Mouse (Mus musculus) liver, embryonic 12.5 days (tissue): ENCODE measurements around the gene Snip1. TPM values are rescaled to one million over a fixed set of nuclear protein-coding genes. Genes with fewer than 3 reads are reported as not detected.
A peak's percentile ranks its signal among the peaks of the same experiment; 100 is the strongest.

Experiments
- ATAC-seq: fragments of 200-750 bp; cut with Nextera tagmentation; 2 replicates; pipeline ENCODE4 v1.8.0; 2017; ENCODE audit warnings: moderate number of reproducible peaks, mild to moderate bottlenecking, moderate library complexity
- H3K27ac ChIP-seq: fragments of 300-500 bp; sonication (generic); 2 replicates; pipeline ENCODE4 v1.5.1; 2016; ENCODE audit warnings: mild to moderate bottlenecking
- H3K27me3 ChIP-seq: fragments of 300-500 bp; sonication (generic); replicated peaks from 2 replicates; pipeline ENCODE4 v1.6.1; 2016; ENCODE audit warnings: mild to moderate bottlenecking, moderate library complexity
- H3K36me3 ChIP-seq: fragments of 300-500 bp; sonication (generic); 2 replicates; pipeline ENCODE4 v1.6.1; 2016; ENCODE audit warnings: mild to moderate bottlenecking, moderate library complexity
- H3K4me1 ChIP-seq: fragments of 300-500 bp; sonication (generic); 2 replicates; pipeline ENCODE4 v1.6.1; 2016
- H3K4me2 ChIP-seq: fragments of 300-500 bp; sonication (generic); 2 replicates; pipeline ENCODE4 v1.6.1; 2016; ENCODE audit warnings: mild to moderate bottlenecking, moderate library complexity
- H3K4me3 ChIP-seq: fragments of 300-500 bp; sonication (generic); 2 replicates; pipeline ENCODE4 v1.5.1; 2016; ENCODE audit warnings: mild to moderate bottlenecking, moderate library complexity
- H3K9ac ChIP-seq: fragments of 300-500 bp; sonication (generic); 2 replicates; pipeline ENCODE4 v1.6.1; 2016; ENCODE audit warnings: mild to moderate bottlenecking, moderate library complexity
- H3K9me3 ChIP-seq: fragments of 300-500 bp; sonication (generic); replicated peaks from 2 replicates; pipeline ENCODE4 v1.6.1; 2016; ENCODE audit warnings: mild to moderate bottlenecking, moderate library complexity
- WGBS: fragments of 180-500 bp; shearing (Covaris S2); methylation state at CpG from one replicate; pipeline ENCODE4 v1.1.7; 2016; ENCODE audit not compliant: insufficient replicate concordance; 5-methylcytosine and 5-hydroxymethylcytosine counted together
- polyA plus RNA-seq: library from polyadenylated mRNA; unstranded; fragments of >200 nt; fragmentation: Nextera tagmentation; extraction: Ambion mirVana; gene quantifications from 2 replicates; pipeline ENCODE4 v1.2.1, GENCODE M21; 2016

Gene Snip1
- polyA plus RNA-seq, 1 experiment from 2014 or later: 24.8 TPM

DNA sequence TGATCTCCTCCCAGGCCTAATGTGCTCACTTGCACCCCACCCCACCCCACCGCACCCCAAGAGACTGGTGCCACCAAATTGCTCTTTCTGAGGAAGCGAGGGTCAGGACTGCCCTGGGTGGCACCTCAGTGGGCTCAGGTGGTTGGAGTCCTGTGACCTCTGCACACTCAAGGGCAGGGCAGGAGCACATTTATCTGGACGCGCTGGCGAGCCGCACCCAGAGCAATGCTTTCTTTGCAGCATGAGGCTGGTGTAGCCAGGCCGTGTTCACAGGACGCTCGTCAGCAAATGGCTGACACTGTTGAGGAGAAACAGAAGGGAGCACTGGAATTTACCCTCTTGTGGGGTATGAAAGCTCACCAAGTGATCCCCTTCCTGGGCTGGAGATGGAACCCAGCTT is 38.9 kb downstream of the Snip1 start:
- WGBS: 87% methylated on average over 9 of the region's 9 CpGs
- peaks cover 73% of the 10 kb centered on the region for H3K36me3 ChIP-seq

DNA sequence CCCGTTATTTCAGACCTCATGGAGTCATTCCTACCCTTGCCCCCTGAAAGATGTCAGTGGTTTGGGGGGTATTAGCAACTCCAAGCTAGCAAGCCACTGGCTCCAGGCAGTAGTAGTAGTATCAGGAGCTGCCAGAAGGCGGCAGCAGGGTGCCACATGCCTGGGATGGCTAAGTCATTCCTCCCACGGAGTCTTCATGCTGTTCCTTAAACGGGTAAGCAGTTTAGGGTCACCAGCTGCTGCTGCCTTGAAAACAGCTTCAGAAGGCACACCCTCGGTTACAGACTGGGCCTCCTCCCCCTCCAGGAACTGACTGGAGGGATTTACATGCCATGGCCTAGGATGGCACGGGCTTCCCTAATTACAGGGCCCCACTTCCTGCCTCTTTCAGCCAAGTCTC is 48.2 kb downstream of the Snip1 start:
- peaks cover 27% of the 10 kb centered on the region for H3K36me3 ChIP-seq
- no peak overlapping the region for H3K4me2 ChIP-seq
- no peaks in the 10 kb centered on the region for H3K27me3 ChIP-seq
- peak; percentile 36; the same call in 1 of the 2 replicates for ATAC-seq
- peaks cover 55% of the 10 kb centered on the region for H3K4me1 ChIP-seq
- WGBS: 8% methylated on average over 6 of the region's 6 CpGs
- H3K27ac ChIP-seq: peak overlapping the region; percentile 17; the same call in 1 of the 2 replicates
- H3K9ac ChIP-seq: no peak overlapping the region
- no peak overlapping the region for H3K4me3 ChIP-seq
- H3K9me3 ChIP-seq: no peaks in the 10 kb centered on the region

More for the DNA sequence above, 38.9 kb downstream of the Snip1 start:
- no peak overlapping the region for H3K4me2 ChIP-seq
- H3K9ac ChIP-seq: no peak overlapping the region
- H3K27ac ChIP-seq: no peak overlapping the region
- no peaks in the 10 kb centered on the region for H3K4me1 ChIP-seq
- no peak for ATAC-seq
- H3K4me3 ChIP-seq: no peak overlapping the region
- no peaks in the 10 kb centered on the region for H3K27me3 ChIP-seq
- H3K9me3 ChIP-seq: no peaks in the 10 kb centered on the region

DNA sequence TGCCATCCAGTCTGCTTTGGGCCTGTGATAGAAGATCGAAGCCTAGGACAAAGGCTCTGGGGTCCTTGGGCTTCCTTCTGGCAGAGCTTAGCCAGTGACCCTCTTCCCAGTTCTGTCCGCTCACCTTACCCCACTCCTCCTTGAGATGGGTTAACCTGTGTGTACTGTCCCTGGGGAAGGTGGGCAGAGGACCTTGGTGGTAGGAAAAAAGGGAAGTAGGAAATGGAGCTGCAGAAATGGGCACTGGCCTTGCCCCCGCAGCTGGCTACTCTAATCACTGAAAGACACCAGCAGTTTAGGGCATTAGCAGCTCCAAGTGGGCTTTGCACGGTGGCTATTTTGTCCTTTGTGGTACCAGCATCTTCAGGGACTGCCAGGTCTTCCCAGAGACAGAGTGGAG is 48.6 kb downstream of the Snip1 start:
- no peak overlapping the region for H3K4me3 ChIP-seq
- H3K9ac ChIP-seq: no peak overlapping the region
- no peaks in the 10 kb centered on the region for H3K9me3 ChIP-seq
- H3K4me1 ChIP-seq: peaks cover 55% of the 10 kb centered on the region
- peak overlapping the region; percentile 17; the same call in 1 of the 2 replicates for H3K27ac ChIP-seq
- ATAC-seq: no peak
- 69% methylated on average over 4 of the region's 4 CpGs for WGBS
- no peak overlapping the region for H3K4me2 ChIP-seq
- peaks cover 27% of the 10 kb centered on the region for H3K36me3 ChIP-seq
- H3K27me3 ChIP-seq: no peaks in the 10 kb centered on the region

DNA sequence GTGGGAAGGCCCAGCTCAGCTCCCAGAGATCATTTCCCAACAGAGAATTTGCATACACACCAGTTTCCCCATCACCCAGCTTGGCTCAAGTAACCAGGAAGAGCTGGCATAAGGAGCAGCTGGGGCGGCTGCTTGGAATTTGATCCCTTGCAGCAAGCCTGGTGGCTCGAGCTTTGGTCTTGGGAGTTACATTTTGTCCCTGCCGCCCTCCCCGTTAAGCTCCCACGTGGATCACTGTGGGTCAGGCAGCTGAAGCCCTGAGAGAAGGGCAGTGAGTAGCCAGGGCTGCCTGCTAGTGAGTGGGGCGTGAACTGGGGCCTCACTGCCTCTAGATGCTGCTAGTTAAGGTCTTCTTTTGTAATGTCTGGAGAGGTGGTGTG is 49.2 kb downstream of the Snip1 start:
- Histone ChIP-seq H3K27me3 (no peaks in the 10 kb centered on the region), H3K9ac (no peak overlapping the region), H3K36me3 (peaks cover 27% of the 10 kb centered on the region), H3K4me3 (no peak overlapping the region), H3K4me2 (no peak overlapping the region), H3K4me1 (peaks cover 55% of the 10 kb centered on the region), H3K27ac (0 out of 2 replicates have a peak overlapping the region, but pooled peaks have one; percentile 24), H3K9me3 (no peaks in the 10 kb centered on the region)
- WGBS: 65% methylated on average over 6 of the region's 6 CpGs
- ATAC-seq: no peak

DNA sequence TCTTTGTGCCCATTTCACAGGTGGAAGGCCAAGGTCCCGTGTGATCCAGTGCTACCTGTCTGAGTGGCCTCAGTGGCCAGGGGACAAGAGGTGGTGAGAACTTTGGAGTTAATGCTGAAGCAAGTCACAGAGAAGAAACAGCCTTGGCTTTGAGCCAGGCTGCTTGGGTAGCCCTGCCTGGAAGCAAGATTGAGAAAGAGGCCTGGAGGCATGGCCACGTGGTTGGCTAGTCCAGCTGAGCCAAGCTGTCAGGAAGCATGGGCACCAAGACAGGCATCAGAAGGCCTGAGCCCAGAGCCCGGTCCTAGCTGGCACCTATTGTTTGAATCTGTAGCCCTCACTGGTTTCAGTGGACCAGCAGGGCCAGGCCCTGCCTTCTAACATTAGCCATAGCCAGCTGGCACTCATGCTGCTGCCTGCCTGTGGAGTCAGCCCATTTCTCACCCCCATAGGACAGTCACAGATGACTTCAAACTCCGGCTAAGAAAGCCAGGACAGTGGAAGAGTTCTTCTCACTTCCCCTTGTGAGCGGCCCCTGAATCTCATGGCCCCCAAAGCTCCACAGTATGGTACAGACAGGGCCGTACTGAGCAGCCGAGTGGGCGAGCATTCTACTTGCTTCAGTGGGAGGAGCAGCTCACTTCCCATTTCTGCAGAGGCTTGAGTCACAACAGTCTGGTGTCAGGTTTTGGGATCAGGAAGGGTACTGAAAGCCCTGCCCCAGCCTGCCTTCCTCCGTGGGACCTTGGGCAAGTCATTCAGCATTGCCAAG is 49.8 kb downstream of the Snip1 start:
- peaks cover 55% of the 10 kb centered on the region for H3K4me1 ChIP-seq
- H3K27ac ChIP-seq: peak overlapping the region; percentile 24; the same call in 1 of the 2 replicates
- ATAC-seq: no peak
- H3K36me3 ChIP-seq: peaks cover 26% of the 10 kb centered on the region
- H3K9me3 ChIP-seq: no peaks in the 10 kb centered on the region
- 42% methylated on average over 9 of the region's 9 CpGs for WGBS
- H3K27me3 ChIP-seq: no peaks in the 10 kb centered on the region
- no peak overlapping the region for H3K4me3 ChIP-seq
- no peak overlapping the region for H3K4me2 ChIP-seq
- no peak overlapping the region for H3K9ac ChIP-seq

DNA sequence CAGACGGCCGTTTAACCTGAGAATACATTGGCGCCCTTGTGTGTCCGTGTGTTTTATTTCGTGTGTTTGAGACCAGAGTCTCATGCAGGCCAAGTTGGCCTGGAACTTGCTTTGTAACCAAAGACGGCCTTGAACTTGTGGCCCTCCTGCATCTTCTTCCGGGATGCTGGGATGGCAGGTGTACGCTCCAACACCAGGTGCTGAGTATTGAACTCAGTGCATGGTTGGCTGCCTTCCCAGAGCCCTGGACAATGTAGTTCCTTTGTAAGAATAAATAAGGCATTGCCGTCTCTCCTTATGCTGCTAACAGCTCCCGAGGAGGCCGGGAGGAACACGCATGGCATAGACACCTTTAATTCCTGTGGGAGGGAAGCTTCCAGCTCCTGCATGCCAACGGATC is 50.5 kb downstream of the Snip1 start:
- no peak for ATAC-seq
- H3K27ac ChIP-seq: no peak overlapping the region
- 73% methylated on average over 13 of the region's 13 CpGs for WGBS

DNA sequence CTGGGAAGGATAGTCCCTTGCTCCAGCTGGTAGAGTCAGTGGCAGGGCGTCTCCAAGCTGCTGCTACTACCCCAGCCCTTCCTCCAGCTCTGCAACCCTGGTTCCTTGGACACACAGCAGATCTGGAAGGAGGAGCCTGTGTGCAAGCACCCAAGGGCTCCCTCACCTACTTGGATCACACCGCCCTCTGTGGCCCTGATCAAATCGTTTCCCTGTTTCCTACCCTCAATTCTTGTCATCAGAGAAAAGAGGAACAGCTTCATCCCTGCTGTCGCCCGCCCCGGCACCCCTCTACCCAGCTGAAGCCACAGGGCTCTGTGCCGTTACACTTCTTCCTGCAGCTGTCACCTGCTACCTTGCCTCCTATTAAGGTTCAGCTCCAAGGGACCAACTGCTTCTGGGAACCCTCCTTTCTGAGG is 51.4 kb downstream of the Snip1 start:
- no peaks in the 10 kb centered on the region for H3K27me3 ChIP-seq
- no peak overlapping the region for H3K27ac ChIP-seq
- 26% methylated on average over 7 of the region's 7 CpGs for WGBS
- H3K4me3 ChIP-seq: no peak overlapping the region
- no peak overlapping the region for H3K4me2 ChIP-seq
- no peak overlapping the region for H3K9ac ChIP-seq
- H3K36me3 ChIP-seq: peaks cover 21% of the 10 kb centered on the region
- ATAC-seq: no peak
- peaks cover 61% of the 10 kb centered on the region for H3K4me1 ChIP-seq
- H3K9me3 ChIP-seq: no peaks in the 10 kb centered on the region

More for the DNA sequence above, 50.5 kb downstream of the Snip1 start:
- no peaks in the 10 kb centered on the region for H3K27me3 ChIP-seq
- peaks cover 21% of the 10 kb centered on the region for H3K36me3 ChIP-seq
- no peak overlapping the region for H3K9ac ChIP-seq
- no peak overlapping the region for H3K4me2 ChIP-seq
- H3K9me3 ChIP-seq: no peaks in the 10 kb centered on the region
- H3K4me1 ChIP-seq: peaks cover 57% of the 10 kb centered on the region
- no peak overlapping the region for H3K4me3 ChIP-seq

DNA sequence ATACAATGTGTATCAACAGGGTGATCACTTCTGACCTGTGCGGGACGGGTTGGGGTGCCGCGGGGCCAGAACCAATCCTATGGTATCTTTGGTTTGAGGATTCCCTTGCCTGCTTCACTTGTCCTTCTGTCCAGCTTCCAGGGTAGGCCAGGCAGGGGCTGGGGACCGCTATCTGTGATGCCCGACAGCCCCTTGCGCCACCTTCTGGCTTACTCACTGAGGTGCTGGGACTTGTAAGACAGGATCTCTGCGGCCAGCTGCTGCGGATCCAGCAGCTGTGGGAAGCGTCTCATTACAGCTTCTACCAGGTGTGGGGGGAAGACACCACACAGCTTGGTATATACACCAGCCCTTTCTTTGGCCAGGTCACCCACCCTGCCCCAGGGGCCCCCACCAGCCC is 52.6 kb downstream of the Snip1 start:
- ATAC-seq: no peak
- H3K36me3 ChIP-seq: peaks cover 21% of the 10 kb centered on the region
- H3K4me3 ChIP-seq: no peak overlapping the region
- no peaks in the 10 kb centered on the region for H3K27me3 ChIP-seq
- H3K4me2 ChIP-seq: no peak overlapping the region
- WGBS: 65% methylated on average over 10 of the region's 10 CpGs
- H3K9me3 ChIP-seq: no peaks in the 10 kb centered on the region
- H3K4me1 ChIP-seq: peaks cover 61% of the 10 kb centered on the region
- no peak overlapping the region for H3K9ac ChIP-seq
- no peak overlapping the region for H3K27ac ChIP-seq

DNA sequence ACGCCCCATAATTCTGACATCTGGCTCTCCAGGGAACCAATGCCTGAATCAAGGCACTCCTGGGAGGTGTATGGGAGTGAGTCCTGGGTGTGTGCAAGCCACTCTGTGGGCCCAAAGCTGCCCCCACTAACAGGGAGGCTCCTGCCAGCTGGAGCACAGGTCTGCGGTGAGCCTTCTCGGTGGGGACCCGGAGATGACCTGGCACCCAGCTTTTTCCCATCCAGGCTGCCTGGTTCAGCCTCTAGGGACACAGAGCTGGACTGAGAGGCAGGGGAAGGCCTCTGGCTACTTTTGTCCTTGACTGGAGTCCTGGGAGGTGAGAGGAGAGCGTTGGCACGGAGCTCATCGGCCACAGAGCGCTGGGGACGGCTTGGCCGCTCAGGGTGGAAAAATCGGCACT is 53.2 kb downstream of the Snip1 start:
- H3K27ac ChIP-seq: no peak overlapping the region
- H3K4me2 ChIP-seq: no peak overlapping the region
- H3K36me3 ChIP-seq: peaks cover 21% of the 10 kb centered on the region
- peaks cover 61% of the 10 kb centered on the region for H3K4me1 ChIP-seq
- no peaks in the 10 kb centered on the region for H3K27me3 ChIP-seq
- 92% methylated on average over 11 of the region's 11 CpGs for WGBS
- no peaks in the 10 kb centered on the region for H3K9me3 ChIP-seq
- no peak overlapping the region for H3K9ac ChIP-seq
- H3K4me3 ChIP-seq: no peak overlapping the region
- no peak for ATAC-seq

DNA sequence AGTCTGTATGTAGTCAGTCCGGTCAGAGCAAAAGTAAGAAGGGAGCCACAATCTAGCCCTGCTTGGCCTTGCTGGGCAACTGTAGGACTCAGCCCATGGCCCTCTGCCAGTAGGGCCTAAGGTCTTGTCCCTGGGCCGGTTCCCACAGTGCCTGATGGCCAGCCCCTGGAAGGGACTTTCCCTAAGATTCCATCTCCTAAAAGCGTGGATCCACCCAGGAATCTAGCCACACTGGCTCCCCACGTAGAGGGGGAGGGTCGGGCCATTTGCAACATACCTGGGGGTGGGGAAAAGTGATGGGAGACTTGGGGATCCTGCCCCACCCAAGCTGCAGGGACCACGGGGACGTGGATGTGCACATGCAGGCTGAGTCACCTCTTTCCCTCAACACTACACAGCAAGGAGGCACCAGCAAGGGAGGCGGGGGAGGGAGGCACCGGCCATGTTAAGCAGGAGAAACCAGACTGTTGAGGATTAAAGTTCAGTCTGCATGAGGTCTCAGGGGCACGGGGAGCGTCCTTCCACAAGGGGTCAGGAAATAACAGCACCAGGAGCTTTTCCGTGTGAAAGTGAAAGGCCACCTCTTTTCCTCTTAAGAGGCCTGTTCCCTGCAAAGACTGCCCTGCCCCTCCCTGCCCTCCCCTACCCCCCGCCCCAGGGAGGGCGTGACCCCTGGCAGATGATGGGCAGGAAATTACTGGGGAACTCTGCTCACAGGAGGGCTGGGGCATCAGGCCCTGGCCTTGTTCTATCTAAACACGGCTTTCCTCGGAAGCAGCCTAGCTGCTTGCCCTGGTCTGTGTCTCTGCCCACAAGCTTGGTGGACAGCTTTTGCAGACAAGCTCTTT is 56.2 kb downstream of the Snip1 start:
- Histone ChIP-seq H3K4me1 (peaks cover 66% of the 10 kb centered on the region), H3K36me3 (peaks cover 21% of the 10 kb centered on the region), H3K9me3 (no peaks in the 10 kb centered on the region), H3K4me2 (peak overlapping the region; percentile 47), H3K9ac (peak overlapping the region; percentile 30; the same call in 1 of the 2 replicates), H3K4me3 (no peak overlapping the region), H3K27ac (peak overlapping the region; percentile 61), H3K27me3 (no peaks in the 10 kb centered on the region)
- 0 out of 2 replicates have a peak, but pooled peaks have one; percentile 6 for ATAC-seq
- 22% methylated on average over 16 of the region's 16 CpGs for WGBS

DNA sequence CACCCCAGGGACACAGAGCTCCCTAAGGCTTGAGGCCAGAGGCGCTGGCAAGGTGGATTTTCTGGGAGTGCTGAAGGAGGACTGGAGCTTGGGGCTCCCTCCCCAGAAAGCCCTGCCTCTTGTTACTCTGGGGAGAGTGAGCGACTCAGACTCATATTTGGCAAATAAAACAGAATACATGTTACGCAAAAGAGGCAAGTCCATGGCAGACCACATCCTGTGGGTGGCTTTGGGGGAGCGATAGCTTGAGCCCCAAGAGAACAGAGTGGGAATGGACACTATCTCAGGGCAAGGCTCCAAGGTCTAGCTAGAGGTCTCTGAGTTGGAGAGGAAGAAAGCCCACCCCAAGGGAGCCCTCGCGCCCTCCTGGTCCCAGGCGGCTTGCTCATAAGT is 56.8 kb downstream of the Snip1 start:
- Histone ChIP-seq H3K9me3 (no peaks in the 10 kb centered on the region), H3K27ac (peak overlapping the region; percentile 61), H3K4me1 (peaks cover 66% of the 10 kb centered on the region), H3K36me3 (peaks cover 21% of the 10 kb centered on the region), H3K4me3 (no peak overlapping the region), H3K4me2 (peak overlapping the region; percentile 47), H3K27me3 (no peaks in the 10 kb centered on the region), H3K9ac (peak overlapping the region; percentile 30; the same call in 1 of the 2 replicates)
- 57% methylated on average over 7 of the region's 7 CpGs for WGBS
- ATAC-seq: no peak
